Mouse (Mus musculus): ENCODE data around the gene Ddx54.

DNA sequence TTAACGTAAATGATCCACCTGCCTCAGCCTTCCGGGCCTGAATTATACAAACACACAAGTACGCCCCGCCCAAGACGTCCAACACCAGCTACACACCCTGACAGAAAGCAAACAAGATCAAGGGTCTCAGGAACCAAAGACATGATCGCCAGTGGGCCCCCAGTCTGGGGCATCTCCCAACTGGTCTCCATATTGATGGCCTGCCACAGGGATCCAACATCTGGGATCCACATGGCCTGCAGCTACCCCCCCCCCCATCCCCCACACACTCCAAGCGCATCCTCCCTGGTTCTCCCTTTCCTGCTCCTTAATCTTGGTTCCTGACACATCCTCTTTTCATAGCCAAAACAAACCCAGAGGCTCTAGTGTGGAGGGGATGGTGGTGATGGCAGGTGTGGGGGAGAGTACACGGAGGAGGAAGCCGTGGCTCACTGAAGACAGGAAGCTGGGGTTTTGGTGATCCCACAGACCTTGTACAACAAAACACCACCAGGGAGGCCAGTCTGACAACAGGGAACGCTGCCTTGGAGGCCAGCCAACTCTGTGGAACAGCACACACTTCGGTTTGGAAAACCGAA is 33.9 kb upstream of the Ddx54 start:
- TF ChIP-seq POLR2A (IDR thresholded peaks at IDR 0.05; ENCODE audit: control insufficient read depth, low read depth, low read length) (no peak), CTCF (IDR thresholded peaks at IDR 0.05; ENCODE audit: control insufficient read depth, insufficient read depth, insufficient replicate concordance, low read depth, low read length) (no peak)

Data from testis, adult 2 months (tissue).